Mouse (Mus musculus): ENCODE data around the gene Ins1. TPM values are rescaled to one million over a fixed set of nuclear protein-coding genes. Genes with fewer than 3 reads are reported as not detected.

The Ins1 gene
- not detected in 2 replicates for polyA plus RNA-seq (2015; fragmentation: Nextera tagmentation; extraction: Ambion mirVana)

GRCm38 (mm10) chr19:52263997-52264396 is at the start of gene Ins1:
TSS of gene Ins1 (plus strand) at chr19:52264297.
- no peak for ATAC-seq (ENCODE audit: low FRiP score, low read depth)
- no peaks in the 10 kb centered on the region for H3K27me3 ChIP-seq
- H3K36me3 ChIP-seq: no peaks in the 10 kb centered on the region
- H3K9ac ChIP-seq: no peak within 1 kb of the TSS
- H3K9me3 ChIP-seq: no peaks in the 10 kb centered on the region
- no peak within 1 kb of the TSS for H3K4me3 ChIP-seq
- H3K4me2 ChIP-seq (replicated peaks): no peak within 1 kb of the TSS
- no peaks in the 10 kb centered on the region for H3K4me1 ChIP-seq
- H3K27ac ChIP-seq: no peak within 1 kb of the TSS

All from limb, embryonic 13.5 days (tissue).